Comparison of ENCODE assay signal across 7 mouse cellular contexts in the genomic region with DNA sequence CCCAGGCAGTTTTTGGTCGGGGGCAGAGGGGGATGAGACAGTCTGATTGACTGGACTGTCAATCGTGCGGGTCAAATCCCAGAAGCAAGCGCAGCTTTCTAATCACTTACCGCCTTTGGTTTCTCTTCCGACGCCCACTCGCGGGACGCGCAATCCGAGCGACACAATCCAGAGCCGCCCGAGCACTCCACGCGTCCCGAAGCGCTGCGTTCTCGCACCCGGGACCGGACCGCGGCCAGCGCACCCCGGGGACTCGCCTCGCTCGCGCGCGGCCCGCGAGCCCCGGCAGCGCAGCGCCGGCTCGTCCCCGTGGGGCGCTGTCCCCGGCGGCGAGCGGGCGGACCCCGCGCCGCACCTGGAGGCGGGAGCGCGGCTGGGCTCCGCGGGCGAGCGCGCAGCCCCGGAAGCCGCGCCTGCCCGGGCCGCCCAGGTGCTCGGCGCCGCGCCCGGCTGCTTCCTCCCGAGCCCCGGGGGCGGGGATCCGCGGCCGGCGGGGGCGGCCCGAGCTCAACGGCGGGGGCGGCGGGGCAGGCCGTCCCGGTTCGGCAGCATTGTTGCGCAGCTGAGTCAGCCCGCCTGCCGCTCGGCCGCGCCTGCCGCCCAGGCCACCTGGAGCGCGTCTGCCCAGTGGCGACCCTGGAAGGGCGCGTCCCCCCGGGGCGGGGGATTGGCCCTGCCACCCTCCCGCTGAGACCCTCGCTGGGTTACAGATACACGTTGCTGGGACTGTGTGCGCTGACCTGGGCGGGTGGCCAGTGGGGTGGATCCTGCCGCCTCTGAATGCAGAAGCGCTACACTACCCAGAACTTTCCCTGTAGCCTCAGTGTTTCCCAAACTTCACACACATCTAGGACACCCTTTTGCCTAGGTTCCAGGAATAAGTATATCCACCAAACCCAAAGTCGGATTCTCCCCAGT. TPM values are rescaled to one million over a fixed set of nuclear protein-coding genes. Genes with fewer than 3 reads are reported as not detected.
DNase-seq lines count a peak whose midpoint lies in the region; ATAC-seq and TF ChIP-seq lines count a peak whose summit lies in the region.

Arap2 (minus strand) TSS at position 376 of the 918 bp plus-strand sequence.

- peak within 1 kb of the TSS; percentile 81 for H3K9ac ChIP-seq in heart, embryonic 13.5 days
- H3K9ac ChIP-seq in kidney, embryonic 16.5 days (replicated peaks; ENCODE audit: low read length): peak within 1 kb of the TSS; percentile 69
- H3K9ac ChIP-seq in liver, embryonic 13.5 days: peak within 1 kb of the TSS; percentile 54

- peaks cover 3% of the 10 kb centered on the region for H3K27me3 ChIP-seq in heart, embryonic 13.5 days (replicated peaks)
- no peaks in the 10 kb centered on the region for H3K27me3 ChIP-seq in kidney, embryonic 16.5 days (ENCODE audit: insufficient read depth, low read length)
- H3K27me3 ChIP-seq in liver, embryonic 13.5 days: peaks cover 15% of the 10 kb centered on the region
- no peaks in the 10 kb centered on the region for H3K27me3 ChIP-seq in splenic B cell, adult 2 months (ENCODE audit: control insufficient read depth, insufficient read depth, low read length, poor library complexity, severe bottlenecking)

- no peak within 1 kb of the TSS for H3K27ac ChIP-seq in bone marrow macrophage, adult 2 months (ENCODE audit: insufficient read depth, low read depth, low read length)
- H3K27ac ChIP-seq in embryonic fibroblast, embryonic 13.5 days (ENCODE audit: insufficient read depth, low read length): no peak within 1 kb of the TSS
- no peak within 1 kb of the TSS for H3K27ac ChIP-seq in heart, embryonic 13.5 days (replicated peaks)
- H3K27ac ChIP-seq in kidney, embryonic 16.5 days (ENCODE audit: low read length): peak within 1 kb of the TSS; percentile 61; the same call in 1 of the 2 replicates
- H3K27ac ChIP-seq in liver, embryonic 13.5 days: no peak within 1 kb of the TSS

- H3K4me3 ChIP-seq in bone marrow macrophage, adult 2 months (ENCODE audit: insufficient read depth, low read length): peak within 1 kb of the TSS; percentile 95
- peak within 1 kb of the TSS; percentile 62 for H3K4me3 ChIP-seq in embryonic fibroblast, embryonic 13.5 days (ENCODE audit: insufficient read depth, low read length)
- peak within 1 kb of the TSS; percentile 73 for H3K4me3 ChIP-seq in heart, embryonic 13.5 days
- H3K4me3 ChIP-seq in kidney, embryonic 16.5 days (ENCODE audit: low read length): peak within 1 kb of the TSS; percentile 65
- peak within 1 kb of the TSS; percentile 61 for H3K4me3 ChIP-seq in liver, embryonic 13.5 days (replicated peaks)

- H3K36me3 ChIP-seq in heart, embryonic 13.5 days: no peaks in the 10 kb centered on the region
- no peaks in the 10 kb centered on the region for H3K36me3 ChIP-seq in kidney, embryonic 16.5 days (ENCODE audit: insufficient read depth, low read length)
- no peaks in the 10 kb centered on the region for H3K36me3 ChIP-seq in liver, embryonic 13.5 days
- H3K36me3 ChIP-seq in splenic B cell, adult 2 months (ENCODE audit: control insufficient read depth, insufficient read depth, low read length, poor library complexity, severe bottlenecking): no peaks in the 10 kb centered on the region

- under 1% methylated on average over 79 of the region's 106 CpGs for WGBS in heart, embryonic 13.5 days
- WGBS in kidney, embryonic 16.5 days: under 1% methylated on average over 74 of the region's 106 CpGs
- WGBS in liver, embryonic 13.5 days (ENCODE audit: insufficient replicate concordance): under 1% methylated on average over 75 of the region's 106 CpGs

- no peak for TF ChIP-seq CTCF in bone marrow macrophage, adult 2 months (IDR thresholded peaks at IDR 0.05; ENCODE audit: low read depth, low read length)
- TF ChIP-seq CTCF in embryonic fibroblast, embryonic 13.5 days (IDR thresholded peaks at IDR 0.05; ENCODE audit: borderline replicate concordance, insufficient read depth, low read length): no peak

- H3K4me1 ChIP-seq in bone marrow macrophage, adult 2 months (ENCODE audit: control insufficient read depth, insufficient read depth, low read length): peaks cover 24% of the 10 kb centered on the region
- no peaks in the 10 kb centered on the region; the same call in 1 of the 2 replicates for H3K4me1 ChIP-seq in embryonic fibroblast, embryonic 13.5 days (ENCODE audit: control insufficient read depth, insufficient read depth, low read length)
- H3K4me1 ChIP-seq in heart, embryonic 13.5 days: peaks cover 31% of the 10 kb centered on the region
- no peaks in the 10 kb centered on the region for H3K4me1 ChIP-seq in kidney, embryonic 16.5 days (ENCODE audit: insufficient read depth, low read length)
- peaks cover 8% of the 10 kb centered on the region; the same call in 1 of the 2 replicates for H3K4me1 ChIP-seq in liver, embryonic 13.5 days (replicated peaks)

- H3K4me2 ChIP-seq in heart, embryonic 13.5 days: peak within 1 kb of the TSS; percentile 84
- H3K4me2 ChIP-seq in kidney, embryonic 16.5 days (replicated peaks; ENCODE audit: low read depth, low read length): peak within 1 kb of the TSS; percentile 73
- peak within 1 kb of the TSS; percentile 66 for H3K4me2 ChIP-seq in liver, embryonic 13.5 days

- no peak for DNase-seq in liver, embryonic 13.5 days
- DNase-seq in naive thymus-derived CD4-positive, alpha-beta T cell, adult 2 months (ENCODE audit: low read depth): peak; percentile 75
- DNase-seq in splenic B cell, adult 2 months (ENCODE audit: low read depth, low spot score): peak; percentile 83

- peak; percentile 71; the same call in 1 of the 2 replicates for ATAC-seq in heart, embryonic 13.5 days (ENCODE audit: extremely low read depth, insufficient number of reproducible peaks, low FRiP score, low TSS enrichment)
- peak; percentile 96 for ATAC-seq in kidney, embryonic 16.5 days (ENCODE audit: low FRiP score, low TSS enrichment)
- ATAC-seq in liver, embryonic 13.5 days (ENCODE audit: low read depth): peak; percentile 74

- no peak for TF ChIP-seq POLR2A in bone marrow macrophage, adult 2 months (IDR thresholded peaks at IDR 0.05; ENCODE audit: borderline replicate concordance, low read depth, low read length)
- no peak for TF ChIP-seq POLR2A in embryonic fibroblast, embryonic 13.5 days (IDR thresholded peaks at IDR 0.05; ENCODE audit: low read depth, low read length)

- H3K9me3 ChIP-seq in heart, embryonic 13.5 days: no peaks in the 10 kb centered on the region
- H3K9me3 ChIP-seq in kidney, embryonic 16.5 days (ENCODE audit: low read length): no peaks in the 10 kb centered on the region
- no peaks in the 10 kb centered on the region for H3K9me3 ChIP-seq in liver, embryonic 13.5 days (replicated peaks)

RNA-seq across cellular contexts. Expression of gene Arap2, which starts in this region (rescaled TPM):
- 1.6 and 2.2 TPM in 2 replicates for polyA plus RNA-seq in bone marrow macrophage, adult 2 months (2012; ENCODE audit: insufficient read depth, insufficient read length, missing spikeins)
- 10.4 and 17.1 TPM in 2 replicates for polyA plus RNA-seq in embryonic fibroblast, embryonic 13.5 days (2011; ENCODE audit: insufficient read length, low read depth, missing spikeins)
- polyA plus RNA-seq in heart, embryonic 13.5 days (2015; fragmentation: Nextera tagmentation; extraction: Ambion mirVana): 1.8 and 2.8 TPM in 2 replicates
- polyA plus RNA-seq in kidney, embryonic 16.5 days (2015; fragmentation: Nextera tagmentation; extraction: Ambion mirVana): 2.0 and 2.9 TPM in 2 replicates
- 2.0 and 2.4 TPM in 2 replicates for polyA plus RNA-seq in liver, embryonic 13.5 days (2015; fragmentation: Nextera tagmentation; extraction: Ambion mirVana)
